ENCODE assay signal across 8 mouse cellular contexts in the genomic region with DNA sequence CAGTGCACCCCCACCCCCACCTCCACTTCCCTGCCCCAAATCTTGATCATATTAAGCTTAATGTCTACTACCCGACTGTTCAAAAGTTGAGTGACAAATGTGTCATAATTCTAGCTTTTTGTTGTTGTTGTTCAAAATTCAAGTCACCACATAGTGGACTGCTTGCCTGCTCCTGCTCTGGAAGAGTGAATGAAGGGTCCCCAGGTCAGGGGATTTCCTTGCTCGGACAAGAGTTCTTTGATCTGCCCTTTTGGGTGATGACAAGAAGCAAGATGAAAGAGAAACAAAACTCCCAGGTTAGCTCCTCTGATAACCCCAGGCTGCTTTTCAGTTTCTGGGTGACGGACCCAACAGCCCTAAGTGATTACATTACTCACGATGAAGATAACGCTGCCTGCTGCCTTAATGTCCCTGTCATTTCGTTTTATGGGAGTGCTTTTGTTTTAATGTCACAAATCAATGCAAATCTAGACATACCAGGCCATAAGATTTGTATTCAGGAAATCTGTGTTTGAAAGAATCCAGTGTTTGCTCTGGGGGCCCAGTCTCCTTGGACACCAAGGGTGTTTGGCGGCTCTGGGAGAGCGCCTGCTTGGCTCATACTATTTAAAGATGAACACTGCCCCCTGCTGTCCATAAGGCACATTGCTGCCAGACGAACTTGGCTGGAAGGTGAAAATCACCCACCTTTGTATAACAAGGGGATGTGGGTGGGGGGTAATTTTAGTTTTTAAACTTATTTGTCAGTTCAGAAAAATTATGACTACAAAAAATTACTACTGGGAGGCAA.
DNase-seq lines count a peak whose midpoint lies in the region; TF ChIP-seq lines count a peak whose summit lies in the region.

No protein-coding gene starts in this region.

- no peak for TF ChIP-seq POLR2A in lung, adult 2 months (IDR thresholded peaks at IDR 0.05; ENCODE audit: borderline replicate concordance, extremely low read depth, low read depth, low read length)

- peak; percentile 81 for TF ChIP-seq CTCF in E14TG2a.4 (conservative IDR thresholded peaks at IDR 0.05; ENCODE audit: low read length)
- TF ChIP-seq CTCF in lung, adult 2 months (IDR thresholded peaks at IDR 0.05; ENCODE audit: insufficient read depth, low read length): peak; percentile 72

- H3K4me3 ChIP-seq in E14TG2a.4 (replicated peaks; ENCODE audit: low read length): no peak overlapping the region
- H3K4me3 ChIP-seq in forebrain, embryonic 10.5 days: peak overlapping the region; percentile 18; the same call in 1 of the 2 replicates
- H3K4me3 ChIP-seq in lung, adult 2 months (replicated peaks; ENCODE audit: extremely low read depth, low read depth, low read length): no peak overlapping the region

- H3K27ac ChIP-seq in forebrain, embryonic 10.5 days: no peak overlapping the region

- WGBS in forebrain, embryonic 10.5 days: 14% methylated on average over 9 of the region's 9 CpGs
- WGBS in lung, adult 2 months: 11% methylated on average over 9 of the region's 9 CpGs

- H3K27me3 ChIP-seq in E14TG2a.4 (ENCODE audit: insufficient read depth, low read length): no peaks in the 10 kb centered on the region
- H3K27me3 ChIP-seq in forebrain, embryonic 10.5 days (ENCODE audit: poor library complexity, severe bottlenecking): peaks cover 35% of the 10 kb centered on the region

- intact Hi-C loops in heart, postnatal 10 days (cut with DNase I): loop anchor here (1.0 to 5.0 kb wide), 3 partner anchors 228 to 1319 kb away; a partner anchor contains a TSS

- H3K9me3 ChIP-seq in E14TG2a.4 (ENCODE audit: low read length): peaks cover 16% of the 10 kb centered on the region
- no peaks in the 10 kb centered on the region for H3K9me3 ChIP-seq in forebrain, embryonic 10.5 days

- H3K36me3 ChIP-seq in E14TG2a.4 (ENCODE audit: insufficient read depth, low read length): no peaks in the 10 kb centered on the region
- H3K36me3 ChIP-seq in forebrain, embryonic 10.5 days (replicated peaks): no peaks in the 10 kb centered on the region

- peak; percentile 64 for DNase-seq in brain, embryonic 18.5 days (ENCODE audit: low read depth, low spot score)
- DNase-seq in forebrain, embryonic 10.5 days (ENCODE audit: extremely low spot score, low spot score): peak; percentile 66
- peak; percentile 64 to 79 for DNase-seq in heart, postnatal 10 days
- DNase-seq in kidney, postnatal 36 days: peak; percentile 45 to 75
- peak; percentile 36 for DNase-seq in lung, adult 2 months
- DNase-seq in ovary, postnatal 14 days (ENCODE audit: low spot score): peak; percentile 54
- DNase-seq in thymus, postnatal 4 days: peak; percentile 63

- H3K4me1 ChIP-seq in E14TG2a.4 (replicated peaks; ENCODE audit: low read depth, low read length): 0 out of 2 replicates have a peak, but pooled peaks cover 3% of the 10 kb centered on the region
- H3K4me1 ChIP-seq in forebrain, embryonic 10.5 days: peaks cover 12% of the 10 kb centered on the region
- H3K4me1 ChIP-seq in lung, adult 2 months (ENCODE audit: control insufficient read depth, insufficient read depth, low read length): no peaks in the 10 kb centered on the region
